Mouse (Mus musculus): ENCODE data around the gene Gm4724.
"Not testable (repeated sequence)": the region's sequence is repeated elsewhere in the genome, so short reads cannot be mapped to it uniquely, and the experiment has no call there.

DNA sequence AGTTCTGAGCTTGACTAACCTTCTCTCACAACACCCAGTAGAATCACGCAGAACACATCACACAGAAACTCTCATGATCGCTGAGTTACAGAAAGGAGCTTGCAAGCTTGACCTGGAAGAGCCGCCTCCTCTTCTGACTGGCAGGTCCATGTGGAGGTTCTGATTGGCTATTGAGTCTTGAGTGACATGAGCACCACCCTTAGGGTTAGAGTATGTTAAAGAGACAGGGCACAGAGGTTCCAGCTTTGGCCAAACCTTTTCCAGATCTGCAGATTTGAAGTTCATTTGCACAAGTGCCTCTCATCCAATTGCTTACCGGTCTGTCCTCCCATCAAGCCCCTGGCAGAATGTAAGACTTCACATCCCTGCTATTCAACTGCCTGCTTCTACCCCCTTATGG is at the start of gene Gm4724:
- TF ChIP-seq GATA1, TAL1 (IDR thresholded peaks at IDR 0.05; ENCODE audit: low read length): not testable (repeated sequence)

Measured in erythroblast, embryonic 14.5 days (primary cell).